Mouse (Mus musculus): ENCODE measurements around the gene Gm6525.

DNA sequence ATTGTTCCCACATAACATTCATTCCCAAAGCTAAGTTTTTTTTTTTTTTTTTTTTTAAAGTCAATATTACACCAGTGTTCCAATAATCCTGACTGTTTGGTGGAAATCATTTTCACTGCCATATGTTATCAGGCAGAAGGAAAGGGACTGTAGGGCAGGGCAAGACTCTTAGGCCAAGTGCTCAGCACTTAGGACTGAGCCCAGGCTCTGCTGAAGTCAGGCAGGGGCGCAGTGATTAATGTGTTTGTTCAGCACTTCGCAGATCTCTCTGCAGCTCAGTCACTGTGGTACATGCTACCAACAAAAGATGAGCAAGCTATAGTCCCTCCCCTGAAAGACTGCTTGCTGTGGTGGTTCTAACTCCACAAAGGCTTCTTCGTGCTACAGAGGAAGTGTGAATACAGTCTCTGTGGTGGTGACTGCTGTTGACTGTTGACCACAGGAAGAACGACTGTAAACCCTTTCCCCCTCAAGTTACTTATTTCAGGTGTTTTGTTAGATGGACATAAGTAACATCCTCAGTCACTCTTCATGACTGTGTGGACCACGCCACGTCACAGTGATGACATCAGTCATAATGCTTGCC lies 48.1 kb upstream of the Gm6525 start:
- TF ChIP-seq POLR2A (IDR thresholded peaks at IDR 0.05; ENCODE audit: extremely low read depth, insufficient read depth, low read length) (no peak), CTCF (IDR thresholded peaks at IDR 0.05; ENCODE audit: extremely low read depth, insufficient read depth, low read length) (no peak)

All from cortical plate, adult 2 months (tissue).